Mouse (Mus musculus): Measurements from ENCODE around the gene Syk.

- TF ChIP-seq ZNF384 (IDR thresholded peaks at IDR 0.05; ENCODE audit: low read depth, low read length) (no peak), CHD2 (IDR thresholded peaks at IDR 0.05; ENCODE audit: low read depth, low read length) (no peak), MAFK (IDR thresholded peaks at IDR 0.05; ENCODE audit: insufficient read depth, low read depth, low read length) (no peak), ZC3H11A (IDR thresholded peaks at IDR 0.05; ENCODE audit: borderline replicate concordance, low read depth, low read length) (no peak)
Measured at GRCm38 (mm10) chr13:52576841-52577240, 6.1 kb upstream of the Syk start.
